Mouse (Mus musculus) embryo, embryonic 11 days (tissue): ENCODE results near the gene Raver2.

Experiments
- DNase-seq: peaks from one replicate; pipeline ENCODE4 v3.0.0-alpha.2; 2015

The Raver2 gene

DNA sequence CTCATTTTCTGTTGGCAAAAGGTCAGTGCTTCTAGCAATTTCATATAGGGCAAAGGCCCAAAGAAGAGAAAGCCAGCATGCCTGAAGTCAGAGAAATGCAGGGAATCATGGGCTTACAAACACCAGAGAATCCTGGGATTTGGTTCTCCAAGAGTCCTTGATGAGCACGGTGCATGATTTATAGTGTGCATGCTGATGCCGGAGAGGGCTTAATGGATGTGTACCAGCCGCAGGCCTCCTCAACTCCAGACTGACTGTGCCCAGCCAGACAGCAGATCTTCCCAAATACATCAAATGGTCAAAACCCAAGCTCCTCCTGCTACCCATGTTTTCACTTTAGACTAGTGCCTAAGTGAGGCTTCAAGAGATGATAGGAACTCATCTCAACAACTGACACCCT, 109.0 kb downstream of the Raver2 start:
- DNase-seq = no peak

DNA sequence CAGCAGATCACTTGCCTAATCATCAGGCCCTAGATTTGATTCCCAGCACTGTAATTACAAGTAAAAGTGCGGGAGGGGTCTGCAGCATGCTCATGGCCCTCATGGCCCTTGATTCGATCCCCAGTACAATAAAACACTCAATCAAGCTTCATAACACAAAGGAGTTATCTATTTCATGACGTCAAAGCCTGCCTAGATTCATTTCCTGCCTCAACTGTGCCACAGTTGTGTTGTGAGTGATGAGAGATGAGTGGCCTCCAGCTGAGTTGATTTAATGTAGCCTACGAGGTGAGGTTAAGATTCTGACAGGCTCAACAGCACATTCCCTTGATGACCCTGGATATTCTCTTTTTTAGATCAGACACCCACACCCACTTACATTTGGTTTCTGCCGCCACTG, 110.3 kb downstream of the Raver2 start:
- DNase-seq = no peak

DNA sequence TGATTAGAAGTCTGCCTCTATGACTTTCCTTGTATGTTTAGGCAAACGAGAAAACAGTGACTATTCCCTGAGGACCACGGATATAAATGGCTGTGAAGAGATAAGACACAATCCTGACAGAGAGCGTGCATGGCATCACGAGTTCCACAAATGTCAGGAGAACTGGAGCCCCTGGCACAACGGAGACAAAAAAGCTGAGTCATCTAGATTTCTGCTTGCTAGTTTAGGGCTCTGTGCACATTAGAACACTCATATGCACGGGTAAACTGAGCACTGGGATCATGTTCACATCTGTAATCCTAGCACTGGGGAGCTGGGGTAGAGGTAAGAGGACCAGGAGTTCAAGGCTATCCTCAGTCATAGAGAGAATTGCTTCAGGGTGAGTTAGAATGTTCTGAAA, 111.1 kb downstream of the Raver2 start:
- DNase-seq = no peak

- no peak for DNase-seq
Observed at GRCm38 (mm10) chr4:101180681-101181080, 111.9 kb downstream of the Raver2 start.

- DNase-seq = peak; percentile 13
Observed at GRCm38 (mm10) chr4:101182603-101183011, 113.8 kb downstream of the Raver2 start.

- no peak for DNase-seq
Observed at GRCm38 (mm10) chr4:101185216-101185615, 116.4 kb downstream of the Raver2 start.

DNA sequence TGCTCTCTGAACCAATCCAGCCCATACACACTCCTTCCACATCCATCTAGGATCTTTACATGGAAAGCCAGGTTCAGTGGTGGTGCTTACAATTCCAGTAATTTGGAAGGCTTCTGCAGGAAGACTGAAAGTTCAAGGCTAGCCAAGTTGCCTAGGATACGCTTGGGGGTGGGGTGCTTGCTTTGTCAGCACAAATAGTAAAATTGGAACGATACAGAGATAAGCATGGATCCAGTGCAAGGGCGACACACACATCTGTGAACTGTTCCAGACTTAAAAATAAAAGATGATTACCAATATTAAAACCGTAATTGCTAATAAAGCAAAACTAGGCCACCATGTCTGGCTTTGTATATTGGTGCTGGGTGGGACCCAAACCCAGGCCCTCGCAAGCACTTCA, 117.8 kb downstream of the Raver2 start:
- DNase-seq = no peak

DNA sequence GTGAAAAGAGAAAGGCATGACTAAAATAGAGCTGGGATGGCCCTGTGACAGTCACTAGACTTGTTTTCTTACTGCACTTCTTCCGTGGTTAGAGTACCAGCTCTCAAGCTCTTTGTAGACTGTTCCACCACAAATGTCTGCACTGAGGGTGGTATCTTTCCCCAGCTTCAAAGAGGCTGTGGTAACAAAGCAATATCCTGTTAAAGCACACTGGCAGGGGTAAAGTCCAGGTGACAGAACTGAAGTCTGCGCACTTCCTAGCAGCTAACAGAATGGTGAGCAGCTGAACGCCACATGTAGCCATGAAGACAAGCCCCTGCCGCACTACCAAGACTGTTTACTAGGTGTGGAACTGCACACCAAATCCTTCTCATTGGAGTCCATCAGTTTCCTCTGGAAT, 118.6 kb downstream of the Raver2 start:
- DNase-seq = no peak

DNA sequence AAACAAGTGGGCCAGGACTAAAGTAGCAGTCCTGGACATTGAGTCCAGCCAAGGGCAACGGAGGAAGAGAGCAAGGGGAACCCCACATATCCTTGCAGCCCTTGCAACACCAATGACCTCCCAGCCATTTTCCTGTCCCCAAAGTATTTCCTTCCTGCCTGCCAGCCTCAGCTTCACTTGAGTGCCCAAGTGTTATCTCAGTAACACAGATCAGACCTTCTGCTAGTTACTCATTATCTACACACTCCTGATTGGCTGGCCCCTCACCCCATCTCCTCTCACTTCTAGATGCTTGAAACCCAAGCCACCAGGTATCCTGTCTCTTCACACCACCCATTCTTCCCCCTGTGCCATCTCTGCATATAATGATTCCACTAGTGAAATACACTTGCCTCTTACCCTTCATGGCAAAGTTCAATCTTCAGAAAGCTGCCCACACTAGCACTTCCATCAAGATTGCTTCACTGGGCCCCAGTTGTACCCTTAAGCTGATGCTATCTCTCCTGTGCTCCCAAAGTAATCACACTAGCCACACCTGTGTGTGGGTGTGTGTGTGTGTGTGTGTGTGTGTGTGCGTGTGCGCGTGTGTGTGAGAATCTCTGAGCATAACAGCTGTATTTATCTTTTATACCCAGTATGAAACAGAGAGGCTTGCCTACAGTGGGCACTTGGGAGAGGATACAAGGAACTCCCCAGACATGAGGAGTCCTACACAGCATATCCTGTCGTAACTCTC, 123.6 kb downstream of the Raver2 start:
- no peak for DNase-seq

DNA sequence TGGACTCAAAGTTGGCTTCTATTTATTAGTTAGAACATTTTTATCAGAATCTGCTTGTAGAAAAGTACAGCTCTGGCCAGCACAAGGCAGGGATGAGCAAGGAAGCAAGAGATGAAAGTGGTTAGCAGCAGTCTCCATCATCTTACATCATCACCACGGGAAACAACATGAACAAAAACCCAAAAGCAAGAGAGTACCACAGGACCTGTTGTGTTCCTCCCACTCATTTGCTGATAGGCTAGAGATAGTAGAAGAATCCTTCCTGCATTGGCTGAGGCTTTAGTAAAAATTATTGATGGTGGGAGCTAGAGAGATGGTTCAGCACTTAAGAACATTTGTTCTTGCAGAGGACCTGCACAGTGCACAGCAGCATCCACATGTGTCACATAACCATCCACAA, 125.4 kb downstream of the Raver2 start:
- no peak for DNase-seq

GRCm38 (mm10) chr4:101196407-101196806, 127.6 kb downstream of the Raver2 start:
- DNase-seq = no peak

- DNase-seq = no peak
Observed at GRCm38 (mm10) chr4:101197421-101198170, 128.8 kb downstream of the Raver2 start.

- DNase-seq = no peak
Observed at GRCm38 (mm10) chr4:101198333-101198732, 129.6 kb downstream of the Raver2 start.

GRCm38 (mm10) chr4:101199433-101200081, 130.8 kb downstream of the Raver2 start:
- no peak for DNase-seq
